Mouse (Mus musculus) embryonic facial prominence, embryonic 15.5 days (tissue): Measurements from ENCODE around the gene Rexo4. TPM values are rescaled to one million over a fixed set of nuclear protein-coding genes. Genes with fewer than 3 reads are reported as not detected.
A peak's percentile ranks its signal among the peaks of the same experiment; 100 is the strongest.

Experiments
- ATAC-seq: fragments of 200-750 bp; cut with Nextera tagmentation; 2 replicates; pipeline ENCODE4 v1.8.0; 2017; ENCODE audit warnings: low read depth, moderate TSS enrichment; ENCODE audit not compliant: insufficient number of reproducible peaks, low FRiP score, low TSS enrichment
- H3K27ac ChIP-seq: fragments of 300-500 bp; sonication (generic); replicated peaks from 2 replicates; pipeline ENCODE4 v1.5.1; 2015; ENCODE audit warnings: mild to moderate bottlenecking, inconsistent platforms
- H3K27me3 ChIP-seq: fragments of 300-500 bp; sonication (generic); 2 replicates; pipeline ENCODE4 v1.6.1; 2015; ENCODE audit warnings: inconsistent platforms
- H3K36me3 ChIP-seq: fragments of 300-500 bp; sonication (generic); 2 replicates; pipeline ENCODE4 v1.6.1; 2015; ENCODE audit warnings: mild to moderate bottlenecking, inconsistent platforms
- H3K4me1 ChIP-seq: fragments of 300-500 bp; sonication (generic); 2 replicates; pipeline ENCODE4 v1.6.1; 2015; ENCODE audit warnings: inconsistent platforms
- H3K4me2 ChIP-seq: fragments of 300-500 bp; sonication (generic); replicated peaks from 2 replicates; pipeline ENCODE4 v1.6.1; 2015; ENCODE audit warnings: mild to moderate bottlenecking, inconsistent platforms
- H3K4me3 ChIP-seq: fragments of 300-500 bp; sonication (generic); replicated peaks from 2 replicates; pipeline ENCODE4 v1.5.1; 2015; ENCODE audit warnings: mild to moderate bottlenecking, inconsistent platforms
- H3K9ac ChIP-seq: fragments of 300-500 bp; sonication (generic); 2 replicates; pipeline ENCODE4 v1.6.1; 2015; ENCODE audit warnings: inconsistent platforms
- H3K9me3 ChIP-seq: fragments of 300-500 bp; sonication (generic); replicated peaks from 2 replicates; pipeline ENCODE4 v1.6.1; 2016; ENCODE audit warnings: inconsistent platforms
- WGBS: fragments of 180-500 bp; shearing (Covaris S2); methylation state at CpG from one replicate; pipeline ENCODE4 v1.1.7; 2015; 5-methylcytosine and 5-hydroxymethylcytosine counted together
- polyA plus RNA-seq: library from polyadenylated mRNA; unstranded; fragments of >200 nt; fragmentation: Nextera tagmentation; extraction: Ambion mirVana; gene quantifications from 2 replicates; pipeline ENCODE4 v1.2.1, GENCODE M21; 2015

Gene Rexo4
- 43.2 and 48.6 TPM in 2 replicates for polyA plus RNA-seq

DNA sequence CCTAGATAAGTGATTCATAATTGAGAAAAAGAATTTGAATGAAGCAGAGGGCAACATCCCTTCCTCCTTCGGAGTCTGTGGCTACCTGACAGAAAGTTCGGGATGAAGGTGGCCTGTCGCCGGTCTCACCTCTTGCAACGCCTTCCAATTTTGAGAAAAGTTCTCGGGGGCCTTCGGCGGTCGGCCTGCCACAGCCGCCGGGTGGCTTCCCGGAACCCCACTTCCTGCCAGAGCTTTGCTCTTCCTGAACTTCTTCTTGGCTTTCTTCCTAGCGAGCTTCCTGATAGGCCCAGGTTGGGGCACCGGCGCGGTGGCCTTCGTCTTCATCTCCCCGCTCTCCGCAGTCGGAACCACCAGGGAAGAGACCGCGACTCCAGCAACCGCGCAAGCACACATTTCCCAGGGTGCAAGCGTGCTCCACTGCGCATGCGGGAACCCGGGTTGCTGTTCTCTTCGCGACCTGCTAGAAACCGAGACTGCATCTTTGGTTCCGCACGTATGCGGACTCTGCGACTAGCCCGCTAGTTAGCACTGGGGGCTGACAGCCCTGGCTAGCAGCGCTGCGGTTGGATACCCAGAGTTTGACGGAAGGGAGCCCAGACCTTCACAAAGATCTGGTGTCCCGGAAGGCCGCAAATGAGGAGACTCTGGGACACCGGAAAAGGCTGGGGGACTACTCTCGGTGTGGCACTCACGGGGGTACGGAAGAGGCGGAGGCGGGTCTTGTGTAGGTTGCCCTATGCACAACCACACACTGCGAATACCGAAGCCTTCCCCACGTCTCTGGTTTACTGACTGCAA, at the start of gene Rexo4:
TSS of gene Rexo4 (minus strand) at position 464 of the 801 bp plus-strand sequence.
- Histone ChIP-seq H3K9ac (peak within 1 kb of the TSS; percentile 82), H3K9me3 (no peaks in the 10 kb centered on the region), H3K27me3 (no peaks in the 10 kb centered on the region), H3K36me3 (peaks cover 27% of the 10 kb centered on the region), H3K4me1 (peaks cover 27% of the 10 kb centered on the region), H3K4me2 (peak within 1 kb of the TSS; percentile 73), H3K27ac (peak within 1 kb of the TSS; percentile 99), H3K4me3 (peak within 1 kb of the TSS; percentile 83)
- WGBS = under 1% methylated on average over 50 of the region's 50 CpGs
- ATAC-seq = peak; percentile 94

DNA sequence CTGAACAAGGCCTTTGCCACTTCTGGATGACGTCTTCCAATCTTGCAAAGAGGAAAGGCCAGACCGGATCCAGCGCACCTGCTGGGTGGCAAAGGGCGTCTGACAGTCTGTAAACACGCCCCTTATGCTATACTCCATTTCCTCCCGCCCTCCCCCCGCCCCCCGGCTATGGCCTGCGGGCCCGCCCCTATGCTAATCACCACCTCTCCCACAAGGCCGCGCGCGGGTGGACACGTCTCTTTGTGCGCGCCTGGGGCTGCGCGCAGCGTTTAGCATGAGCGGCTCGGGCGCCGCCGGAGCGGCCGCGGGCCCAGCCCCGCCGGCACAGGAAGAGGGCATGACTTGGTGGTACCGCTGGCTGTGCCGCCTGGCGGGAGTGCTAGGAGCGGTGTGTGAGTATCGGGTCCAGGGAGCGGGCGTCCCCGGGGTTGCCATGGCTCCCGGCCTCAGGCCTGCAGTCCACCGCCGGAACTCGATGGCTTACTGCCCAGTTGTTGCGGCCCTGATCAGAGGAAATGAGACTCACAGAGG, 45.6 kb upstream of the Rexo4 start, which contains the start of gene Cacfd1:
TSS of gene Cacfd1 (plus strand) at position 213 of the 531 bp plus-strand sequence.
- Histone ChIP-seq H3K9me3 (no peaks in the 10 kb centered on the region), H3K9ac (peak within 1 kb of the TSS; percentile 96), H3K27me3 (no peaks in the 10 kb centered on the region), H3K4me3 (peak within 1 kb of the TSS; percentile 79), H3K4me1 (peaks cover 28% of the 10 kb centered on the region), H3K36me3 (peaks cover 11% of the 10 kb centered on the region), H3K4me2 (peak within 1 kb of the TSS; percentile 72), H3K27ac (peak within 1 kb of the TSS; percentile 84)
- ATAC-seq = peak; percentile 93
- WGBS = under 1% methylated on average over 42 of the region's 43 CpGs

DNA sequence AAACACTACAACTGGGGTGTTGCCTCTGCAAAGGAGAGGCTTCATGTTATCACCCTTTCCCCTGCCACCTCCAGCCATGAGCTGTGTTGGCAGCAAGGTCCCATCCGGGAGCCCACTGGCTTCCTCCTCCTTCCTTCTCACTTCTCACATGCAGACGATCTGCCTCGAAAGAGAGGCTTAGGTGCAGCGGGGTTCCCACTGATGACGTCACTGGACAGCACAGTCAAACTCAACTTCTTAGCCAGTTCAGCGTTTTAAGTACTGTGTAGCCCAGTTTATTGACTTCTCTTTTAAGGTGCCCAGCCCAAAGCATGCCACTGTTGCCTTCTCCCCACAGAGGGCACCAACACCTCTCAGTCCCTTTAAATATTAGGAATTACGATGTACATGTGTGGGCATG, 43.5 kb upstream of the Rexo4 start:
- H3K4me3 ChIP-seq = no peak overlapping the region
- H3K4me2 ChIP-seq = no peak overlapping the region
- H3K9me3 ChIP-seq = no peaks in the 10 kb centered on the region
- H3K4me1 ChIP-seq = peaks cover 28% of the 10 kb centered on the region
- no peak overlapping the region for H3K27ac ChIP-seq
- WGBS = 64% methylated on average over 7 of the region's 7 CpGs
- no peaks in the 10 kb centered on the region for H3K36me3 ChIP-seq
- no peak overlapping the region for H3K9ac ChIP-seq
- ATAC-seq = no peak
- H3K27me3 ChIP-seq = no peaks in the 10 kb centered on the region

DNA sequence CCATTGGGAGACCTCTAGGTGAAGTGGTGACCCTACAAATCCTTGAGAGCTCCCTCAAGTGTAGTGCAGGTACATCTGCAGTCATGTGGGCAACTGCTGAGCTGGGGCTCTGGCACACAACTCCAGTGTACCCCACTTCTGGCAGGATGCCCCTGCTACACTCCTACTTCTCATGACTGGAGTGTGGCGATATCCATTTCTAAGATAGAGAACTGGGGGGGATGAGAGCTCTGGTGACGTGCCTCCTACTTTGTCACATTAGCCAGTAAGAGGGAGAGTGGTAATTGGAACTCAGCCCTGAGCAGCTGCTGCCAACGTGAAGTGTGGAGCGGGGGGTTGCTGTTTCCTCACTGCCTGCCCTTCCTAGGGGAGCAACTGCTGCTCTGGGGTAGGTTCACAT, 42.1 kb upstream of the Rexo4 start:
- 51% methylated on average over 4 of the region's 4 CpGs for WGBS
- no peak overlapping the region for H3K4me2 ChIP-seq
- H3K27ac ChIP-seq = no peak overlapping the region
- no peak overlapping the region for H3K4me3 ChIP-seq
- H3K4me1 ChIP-seq = peaks cover 18% of the 10 kb centered on the region
- no peaks in the 10 kb centered on the region for H3K9me3 ChIP-seq
- H3K9ac ChIP-seq = no peak overlapping the region
- no peaks in the 10 kb centered on the region for H3K27me3 ChIP-seq
- H3K36me3 ChIP-seq = no peaks in the 10 kb centered on the region
- ATAC-seq = no peak

DNA sequence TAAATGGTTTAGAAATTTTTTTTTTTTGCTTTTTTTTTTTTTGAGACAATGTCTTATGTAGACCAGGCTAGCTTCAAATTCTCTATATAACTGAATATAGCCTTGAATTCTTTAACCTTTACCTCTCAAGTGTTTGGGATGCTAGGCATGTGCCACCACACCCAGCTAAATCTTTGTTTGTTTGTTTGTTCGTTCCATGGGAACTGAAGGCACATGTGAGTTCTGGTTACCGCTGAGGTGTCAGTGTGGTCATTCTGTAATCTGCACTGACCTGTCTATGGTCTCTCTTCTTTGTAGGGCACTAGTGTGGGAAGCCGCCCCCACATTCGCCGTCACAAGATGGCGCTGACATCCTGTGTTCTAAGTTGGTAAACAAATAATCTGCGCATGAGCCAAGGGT, 33.8 kb upstream of the Rexo4 start:
- no peaks in the 10 kb centered on the region for H3K27me3 ChIP-seq
- H3K9me3 ChIP-seq = no peaks in the 10 kb centered on the region
- no peak overlapping the region for H3K9ac ChIP-seq
- 91% methylated on average over 7 of the region's 7 CpGs for WGBS
- H3K4me2 ChIP-seq = no peak overlapping the region
- no peaks in the 10 kb centered on the region for H3K4me1 ChIP-seq
- no peak overlapping the region for H3K4me3 ChIP-seq
- ATAC-seq = no peak
- H3K36me3 ChIP-seq = no peaks in the 10 kb centered on the region
- H3K27ac ChIP-seq = no peak overlapping the region

DNA sequence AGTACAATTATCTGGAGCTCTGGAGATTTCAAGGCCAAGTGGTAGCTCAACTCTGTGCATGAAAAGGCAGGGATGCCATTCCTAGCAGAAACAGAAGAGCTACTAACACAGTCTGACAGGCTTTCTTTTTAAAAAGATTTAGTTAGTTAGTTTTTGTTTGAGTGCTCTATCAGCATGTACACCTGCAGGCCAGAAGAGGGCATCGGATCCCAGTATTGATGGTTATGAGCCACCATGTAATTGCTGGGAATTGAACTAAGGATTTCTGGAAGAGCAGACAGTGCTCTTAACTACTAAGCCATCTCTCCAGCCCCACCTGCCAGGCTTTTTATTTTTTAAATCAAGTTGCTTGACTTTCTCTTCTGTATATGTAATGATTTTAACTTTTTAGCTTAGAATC, 33.3 kb upstream of the Rexo4 start:
- Histone ChIP-seq H3K9me3 (no peaks in the 10 kb centered on the region), H3K4me3 (no peak overlapping the region), H3K4me2 (no peak overlapping the region), H3K27me3 (no peaks in the 10 kb centered on the region), H3K9ac (no peak overlapping the region), H3K4me1 (no peaks in the 10 kb centered on the region), H3K36me3 (no peaks in the 10 kb centered on the region), H3K27ac (no peak overlapping the region)
- no peak for ATAC-seq
- WGBS = 78% methylated on average over 1 of the region's 1 CpGs

DNA sequence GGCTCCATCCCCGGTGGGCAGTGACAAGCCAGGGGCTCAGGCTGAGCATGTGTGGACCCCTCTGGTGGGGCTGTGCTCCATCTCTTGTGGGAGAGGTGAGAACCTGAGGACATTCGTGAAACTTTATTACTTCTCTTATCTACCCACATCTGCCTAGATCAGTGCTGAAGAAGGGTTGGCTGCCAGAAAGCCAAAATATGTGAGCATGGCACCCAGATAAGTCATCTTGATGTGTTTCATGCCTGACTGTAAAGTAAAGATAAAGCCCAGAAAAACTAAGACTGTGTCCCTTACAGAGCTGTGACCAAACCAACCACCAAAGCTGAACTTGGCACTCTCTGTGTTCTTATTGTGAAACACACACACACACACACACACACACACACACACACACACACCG, 29.8 kb upstream of the Rexo4 start:
- Histone ChIP-seq H3K36me3 (no peaks in the 10 kb centered on the region), H3K4me3 (no peak overlapping the region), H3K9me3 (no peaks in the 10 kb centered on the region), H3K4me1 (no peaks in the 10 kb centered on the region), H3K27me3 (no peaks in the 10 kb centered on the region), H3K4me2 (no peak overlapping the region), H3K9ac (no peak overlapping the region), H3K27ac (no peak overlapping the region)
- no peak for ATAC-seq
- 73% methylated on average over 3 of the region's 3 CpGs for WGBS

DNA sequence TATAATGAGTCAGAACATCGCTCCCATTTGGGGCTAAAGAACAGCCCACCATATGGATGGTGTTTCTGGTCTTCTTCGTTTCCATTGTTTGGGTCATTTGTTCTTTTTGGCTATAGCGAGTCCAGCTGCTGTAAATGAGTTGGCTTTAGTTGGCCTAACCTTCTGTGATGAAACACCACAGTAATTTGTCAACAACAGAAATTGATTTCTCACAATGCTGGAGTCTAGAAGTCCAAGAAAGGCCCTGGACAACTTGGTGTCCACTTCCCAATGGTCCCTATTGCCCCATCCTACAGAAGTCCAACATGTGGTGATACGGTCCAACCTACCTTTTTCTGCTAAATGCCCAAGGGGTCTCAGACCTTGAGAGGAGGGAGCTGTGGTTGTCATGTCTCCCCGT, 20.5 kb upstream of the Rexo4 start:
- Histone ChIP-seq H3K27me3 (no peaks in the 10 kb centered on the region), H3K9ac (no peak overlapping the region), H3K4me3 (no peak overlapping the region), H3K4me1 (0 out of 2 replicates have a peak, but pooled peaks cover 3% of the 10 kb centered on the region), H3K9me3 (no peaks in the 10 kb centered on the region), H3K27ac (no peak overlapping the region), H3K36me3 (no peaks in the 10 kb centered on the region), H3K4me2 (no peak overlapping the region)
- no peak for ATAC-seq
- WGBS = 82% methylated on average over 5 of the region's 5 CpGs

DNA sequence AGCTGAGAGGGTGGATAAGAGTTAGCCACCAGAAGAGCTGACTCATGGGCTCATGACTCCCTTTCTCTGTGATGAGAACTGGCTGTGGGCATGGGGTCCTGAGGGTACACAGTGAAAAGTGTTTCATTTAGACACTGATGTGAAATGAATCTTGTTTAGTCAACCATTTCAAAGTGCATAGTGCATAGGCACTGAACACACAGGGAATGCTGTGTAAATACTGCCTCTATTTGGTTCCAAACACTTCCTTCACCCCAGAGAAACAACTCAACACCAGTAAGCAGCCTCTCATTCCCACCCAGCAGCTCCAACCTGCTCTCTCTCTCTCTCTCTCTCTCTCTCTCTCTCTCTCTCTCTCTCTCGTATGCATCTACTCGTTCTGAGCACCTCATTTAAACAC, 20.0 kb upstream of the Rexo4 start:
- no peak overlapping the region for H3K9ac ChIP-seq
- H3K4me2 ChIP-seq = no peak overlapping the region
- no peaks in the 10 kb centered on the region for H3K36me3 ChIP-seq
- H3K27ac ChIP-seq = no peak overlapping the region
- 0 out of 2 replicates have a peak, but pooled peaks cover 3% of the 10 kb centered on the region for H3K4me1 ChIP-seq
- no peak overlapping the region for H3K4me3 ChIP-seq
- 65% methylated on average over 2 of the region's 2 CpGs for WGBS
- no peak for ATAC-seq
- no peaks in the 10 kb centered on the region for H3K9me3 ChIP-seq
- H3K27me3 ChIP-seq = no peaks in the 10 kb centered on the region

DNA sequence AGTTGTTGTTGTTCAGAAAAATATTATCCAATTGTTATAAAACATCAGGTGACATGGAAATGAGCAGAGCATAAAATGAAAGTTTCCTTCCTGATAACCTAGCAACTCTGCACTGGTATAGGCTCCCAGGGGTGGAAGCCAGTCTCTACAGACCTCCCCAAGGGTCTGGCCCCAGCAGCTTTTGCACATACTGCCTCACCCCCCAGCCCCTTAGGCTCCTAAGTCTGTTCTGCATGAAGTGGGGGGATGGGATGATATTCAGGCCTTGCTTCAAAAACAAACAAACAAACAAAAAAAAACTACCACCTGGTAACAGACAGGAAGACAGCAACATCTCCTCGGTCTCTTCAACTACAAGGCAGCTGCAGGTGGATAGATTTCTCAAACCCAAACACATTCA, 16.2 kb upstream of the Rexo4 start:
- Histone ChIP-seq H3K4me3 (no peak overlapping the region), H3K27ac (no peak overlapping the region), H3K9me3 (no peaks in the 10 kb centered on the region), H3K9ac (no peak overlapping the region), H3K27me3 (no peaks in the 10 kb centered on the region), H3K36me3 (no peaks in the 10 kb centered on the region), H3K4me2 (no peak overlapping the region), H3K4me1 (0 out of 2 replicates have a peak, but pooled peaks cover 3% of the 10 kb centered on the region)
- WGBS = 67% methylated on average over 1 of the region's 1 CpGs
- no peak for ATAC-seq

DNA sequence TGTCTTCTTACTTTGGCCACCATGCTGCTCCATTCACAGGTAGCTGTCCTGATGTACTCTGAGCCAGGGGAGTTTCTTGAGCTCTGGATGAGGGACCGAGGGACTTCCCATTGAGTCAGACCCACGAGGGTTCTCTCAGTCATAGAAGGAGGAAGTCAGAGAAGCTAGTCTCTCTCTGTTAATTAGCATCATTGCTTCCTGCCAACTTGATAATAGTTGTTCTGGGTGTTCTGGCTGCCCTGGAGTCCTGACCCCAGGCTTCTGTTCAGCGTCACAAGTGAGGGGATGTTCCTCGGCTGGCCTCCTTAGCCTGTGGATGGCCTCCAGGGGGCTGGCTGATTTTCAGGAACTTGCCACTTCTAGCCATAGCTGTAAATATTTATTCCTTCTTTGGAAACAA, 9.8 kb upstream of the Rexo4 start:
- Histone ChIP-seq H3K4me1 (no peaks in the 10 kb centered on the region), H3K36me3 (no peaks in the 10 kb centered on the region), H3K27ac (no peak overlapping the region), H3K9ac (no peak overlapping the region), H3K4me2 (no peak overlapping the region), H3K27me3 (no peaks in the 10 kb centered on the region), H3K4me3 (no peak overlapping the region), H3K9me3 (no peaks in the 10 kb centered on the region)
- WGBS = 40% methylated on average over 4 of the region's 4 CpGs
- no peak for ATAC-seq
